Mouse (Mus musculus): ENCODE results near the gene Arhgap23.

GRCm38 (mm10) chr11:97479824-97480223, 64.5 kb downstream of the Arhgap23 start:
- TF ChIP-seq POLR2A (IDR thresholded peaks at IDR 0.05; ENCODE audit: extremely low read depth, insufficient read depth, low read length) (no peak), CTCF (IDR thresholded peaks at IDR 0.05; ENCODE audit: low read depth, low read length) (no peak)

All from liver, adult 2 months (tissue).